Mouse (Mus musculus) spleen, adult 18-20 months (tissue): ENCODE measurements around the gene Pdcd2l.
"Not testable (repeated sequence)": the region's sequence is repeated elsewhere in the genome, so short reads cannot be mapped to it uniquely, and the experiment has no call there.

Source experiments
- DNase-seq, 2 experiments: peaks; one replicate each; pipeline ENCODE4 v3.0.0; 2022; ENCODE audit warnings: mixed read lengths in 2 of 2

The Pdcd2l gene

GRCm38 (mm10) chr7:34208027-34208745, 11.7 kb upstream of the Pdcd2l start:
- DNase-seq = no peak

- no peak for DNase-seq
Measured at GRCm38 (mm10) chr7:34206331-34206730, 9.9 kb upstream of the Pdcd2l start.

- DNase-seq = not testable (repeated sequence)
Measured at GRCm38 (mm10) chr7:34202147-34202546, 5.7 kb upstream of the Pdcd2l start.

GRCm38 (mm10) chr7:34200829-34201228, 4.4 kb upstream of the Pdcd2l start:
- DNase-seq = no peak

- peak in 1 of 2 experiments; percentile 49 for DNase-seq
Measured at GRCm38 (mm10) chr7:34198346-34198745, 1.9 kb upstream of the Pdcd2l start.

GRCm38 (mm10) chr7:34195632-34196031, 829 bp downstream of the Pdcd2l start:
- DNase-seq = no peak

- DNase-seq = no peak
Measured at GRCm38 (mm10) chr7:34192825-34193224, 3.6 kb downstream of the Pdcd2l start.

- DNase-seq = peak; percentile 39 to 45
Measured at GRCm38 (mm10) chr7:34189376-34189989, 7.0 kb downstream of the Pdcd2l start.

GRCm38 (mm10) chr7:34183794-34184193, 12.7 kb downstream of the Pdcd2l start:
- no peak for DNase-seq

- DNase-seq = no peak
Measured at GRCm38 (mm10) chr7:34183356-34183755, 13.1 kb downstream of the Pdcd2l start.

GRCm38 (mm10) chr7:34176241-34176640, 20.2 kb downstream of the Pdcd2l start:
- DNase-seq = not testable (repeated sequence)

- no peak for DNase-seq
Measured at GRCm38 (mm10) chr7:34172251-34172650, 24.2 kb downstream of the Pdcd2l start.

GRCm38 (mm10) chr7:34169454-34169853, 27.0 kb downstream of the Pdcd2l start, which contains the start of gene Uba2:
Gene Uba2, minus strand, starts transcription at chr7:34169599.
- DNase-seq = no peak

- peak; percentile 78 to 92 for DNase-seq
Measured at GRCm38 (mm10) chr7:34168470-34169251, 27.8 kb downstream of the Pdcd2l start.

GRCm38 (mm10) chr7:34167766-34168469, 28.5 kb downstream of the Pdcd2l start:
- peak in 1 of 2 experiments; percentile 15 for DNase-seq

GRCm38 (mm10) chr7:34166850-34167249, 29.6 kb downstream of the Pdcd2l start:
- DNase-seq = peak in 1 of 2 experiments; percentile 34

GRCm38 (mm10) chr7:34165999-34166398, 30.5 kb downstream of the Pdcd2l start:
- no peak for DNase-seq

GRCm38 (mm10) chr7:34164671-34165070, 31.8 kb downstream of the Pdcd2l start:
- no peak for DNase-seq

- DNase-seq = no peak
Measured at GRCm38 (mm10) chr7:34159167-34159566, 37.3 kb downstream of the Pdcd2l start.

- no peak for DNase-seq
Measured at GRCm38 (mm10) chr7:34157994-34158393, 38.5 kb downstream of the Pdcd2l start.

- no peak for DNase-seq
Measured at GRCm38 (mm10) chr7:34147193-34147592, 49.3 kb downstream of the Pdcd2l start.

- no peak for DNase-seq
Measured at GRCm38 (mm10) chr7:34141123-34141522, 55.3 kb downstream of the Pdcd2l start.

- DNase-seq = no peak
Measured at GRCm38 (mm10) chr7:34139493-34139892, 57.0 kb downstream of the Pdcd2l start.
